Mouse (Mus musculus) thymus, adult 2 months (tissue): ENCODE measurements around the gene Nlrx1. TPM values are rescaled to one million over a fixed set of nuclear protein-coding genes. Genes with fewer than 3 reads are reported as not detected.

Source experiments
- DNase-seq: peaks from one replicate; pipeline ENCODE4 v3.0.0; 2021
- H3K27ac ChIP-seq: fragments of 200-500 bp; 2 replicates; pipeline ENCODE4 v1.5.1; 2012; ENCODE audit warnings: low read length, control low read depth; ENCODE audit not compliant: control insufficient read depth, insufficient read depth
- H3K27me3 ChIP-seq: fragments of 200-500 bp; 2 replicates; pipeline ENCODE4 v1.6.1; 2012; ENCODE audit warnings: mild to moderate bottlenecking, low read length, moderate library complexity, mixed read lengths; ENCODE audit not compliant: control insufficient read depth, insufficient read depth
- H3K36me3 ChIP-seq: fragments of 200-500 bp; 2 replicates; pipeline ENCODE4 v1.6.1; 2012; ENCODE audit warnings: mild to moderate bottlenecking, low read length, moderate library complexity; ENCODE audit not compliant: control insufficient read depth, insufficient read depth
- H3K4me1 ChIP-seq: fragments of 200-500 bp; replicated peaks from 2 replicates; pipeline ENCODE4 v1.6.1; 2012; ENCODE audit warnings: low read length; ENCODE audit not compliant: control insufficient read depth, insufficient read depth
- H3K4me3 ChIP-seq: fragments of 200-500 bp; 2 replicates; pipeline ENCODE4 v1.5.1; 2012; ENCODE audit warnings: mild to moderate bottlenecking, low read length, control low read depth, moderate library complexity; ENCODE audit not compliant: control insufficient read depth, insufficient read depth
- CTCF ChIP-seq: fragments of 200-500 bp; IDR thresholded peaks from 2 replicates; pipeline ENCODE4 v1.5.1; 2012; ENCODE audit warnings: mild to moderate bottlenecking, control low read depth, low read length, moderate library complexity, borderline replicate concordance; ENCODE audit not compliant: control insufficient read depth, poor library complexity, insufficient read depth; ENCODE audit errors: extremely low read depth
- POLR2A ChIP-seq: fragments of 200-500 bp; IDR thresholded peaks from 2 replicates; pipeline ENCODE4 v1.6.1; 2012; ENCODE audit warnings: mild to moderate bottlenecking, low read length, control low read depth, moderate library complexity; ENCODE audit not compliant: control insufficient read depth, poor library complexity, insufficient read depth; ENCODE audit errors: extremely low read depth
- WGBS: fragments of 180-500 bp; shearing (Covaris S2); methylation state at CpG from one replicate; pipeline ENCODE4 v1.1.7; 2018; 5-methylcytosine and 5-hydroxymethylcytosine counted together
- polyA plus RNA-seq: library from polyadenylated mRNA; depleted of rRNA; stranded (reverse); fragments of >200 nt; gene quantifications from 2 replicates; pipeline ENCODE4 v1.2.3, GENCODE M21; 2012

The Nlrx1 gene
- polyA plus RNA-seq, 1 experiment: 13.4 TPM

DNA sequence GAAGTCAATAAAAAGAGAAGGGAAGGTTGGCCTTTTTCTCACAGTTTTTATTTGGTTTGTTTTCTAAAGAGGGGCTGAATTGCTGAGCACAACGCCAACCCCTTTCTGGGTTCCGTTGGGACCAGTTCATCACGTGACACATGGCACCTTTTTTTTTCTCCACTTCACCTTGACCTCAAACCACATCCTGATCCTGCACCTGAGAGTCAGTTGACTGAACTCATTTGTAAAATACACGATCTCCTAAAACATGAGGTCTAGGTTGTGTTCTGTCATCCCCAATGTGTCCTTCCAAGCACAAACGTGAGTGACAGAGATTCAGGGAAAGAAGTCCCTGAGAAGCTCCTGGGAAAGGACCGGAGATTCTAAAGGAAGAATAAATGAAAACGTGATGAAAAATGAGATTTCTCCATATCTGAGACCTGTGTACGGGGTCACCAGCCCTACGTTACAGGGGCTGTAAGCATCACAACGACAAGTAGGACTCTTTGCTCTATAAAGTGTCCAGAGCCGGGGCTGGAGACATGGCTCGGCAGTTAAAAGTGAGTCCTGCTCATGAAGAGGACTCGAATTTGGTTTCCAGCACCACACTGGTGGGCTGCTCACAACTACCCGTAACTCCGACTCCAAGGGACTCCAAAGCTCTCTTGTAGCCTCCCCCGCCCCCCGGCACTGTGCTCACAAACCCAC lies 29.8 kb downstream of the Nlrx1 start:
- Histone ChIP-seq H3K4me1 (peaks cover 64% of the 10 kb centered on the region), H3K27ac (peak overlapping the region; percentile 99), H3K4me3 (no peak overlapping the region), H3K27me3 (no peaks in the 10 kb centered on the region), H3K36me3 (no peaks in the 10 kb centered on the region)
- TF ChIP-seq POLR2A: no peak
- no peak for TF ChIP-seq CTCF
- WGBS: 32% methylated on average over 17 of the region's 17 CpGs
- peak; percentile 84 for DNase-seq

DNA sequence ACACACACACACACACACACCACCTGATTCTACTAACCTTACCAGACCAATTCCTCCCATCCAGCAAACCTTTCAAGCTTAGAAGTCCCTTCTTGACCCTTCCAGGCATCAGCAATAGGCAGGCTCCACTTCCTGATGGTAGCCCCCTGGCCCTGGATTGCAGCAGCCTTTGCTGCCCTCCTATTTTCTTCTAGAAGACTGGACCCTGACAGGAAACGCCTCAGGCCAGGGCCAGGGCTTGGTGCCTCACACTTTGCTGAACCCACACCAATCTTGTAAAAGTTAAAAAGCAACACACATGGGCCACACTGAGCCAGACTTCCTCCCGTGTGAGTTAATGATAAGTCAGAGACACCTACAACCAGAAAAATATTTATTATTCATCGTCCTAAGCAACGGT lies 31.3 kb downstream of the Nlrx1 start:
- Histone ChIP-seq H3K27ac (peak overlapping the region; percentile 99), H3K4me3 (no peak overlapping the region), H3K36me3 (no peaks in the 10 kb centered on the region), H3K4me1 (peaks cover 54% of the 10 kb centered on the region), H3K27me3 (no peaks in the 10 kb centered on the region)
- TF ChIP-seq CTCF (no peak), POLR2A (no peak)
- 53% methylated on average over 4 of the region's 4 CpGs for WGBS
- DNase-seq: peak; percentile 39

DNA sequence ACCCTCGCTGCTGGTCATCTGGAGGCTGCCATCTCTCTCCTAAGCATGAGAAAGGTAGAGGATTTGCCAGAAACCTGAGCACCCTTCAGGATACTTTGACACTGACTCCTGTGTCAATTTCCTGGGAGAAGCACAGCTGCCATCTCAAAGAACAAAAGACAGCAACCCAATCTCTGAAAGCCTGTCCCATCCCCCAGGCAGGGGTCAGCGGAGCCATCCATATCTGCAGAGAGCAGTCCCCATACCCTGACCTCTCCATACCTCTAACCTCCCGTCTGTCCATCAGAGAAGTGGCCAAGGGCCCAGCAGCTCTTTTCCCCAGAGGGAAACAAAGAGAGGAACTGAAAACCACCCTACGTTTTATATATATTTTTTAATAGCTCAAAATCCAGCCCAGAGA lies 31.8 kb downstream of the Nlrx1 start:
- Histone ChIP-seq H3K36me3 (no peaks in the 10 kb centered on the region), H3K27ac (peak overlapping the region; percentile 99), H3K4me1 (peaks cover 57% of the 10 kb centered on the region), H3K4me3 (peak overlapping the region; percentile 6; the same call in 1 of the 2 replicates), H3K27me3 (no peaks in the 10 kb centered on the region)
- DNase-seq: no peak
- WGBS: 71% methylated on average over 4 of the region's 4 CpGs
- no peak for TF ChIP-seq POLR2A
- no peak for TF ChIP-seq CTCF

- Histone ChIP-seq H3K27me3 (no peaks in the 10 kb centered on the region), H3K4me3 (peak overlapping the region; percentile 12; the same call in 1 of the 2 replicates), H3K27ac (peak overlapping the region; percentile 99), H3K36me3 (peaks cover 4% of the 10 kb centered on the region; the same call in 1 of the 2 replicates), H3K4me1 (peaks cover 44% of the 10 kb centered on the region)
- 13% methylated on average over 19 of the region's 19 CpGs for WGBS
- TF ChIP-seq POLR2A (0 out of 2 replicates have a peak, but pooled peaks have one; percentile 37), CTCF (no peak)
- DNase-seq: peak; percentile 78
Measured at GRCm38 (mm10) chr9:44234479-44235427, 33.6 kb downstream of the Nlrx1 start.

GRCm38 (mm10) chr9:44233802-44234478 lies 34.5 kb downstream of the Nlrx1 start, which contains the start of gene Cbl:
Gene Cbl, minus strand, starts transcription at chr9:44234049.
- Histone ChIP-seq H3K4me3 (peak within 1 kb of the TSS; percentile 85), H3K4me1 (peaks cover 43% of the 10 kb centered on the region), H3K27me3 (no peaks in the 10 kb centered on the region), H3K36me3 (peaks cover 4% of the 10 kb centered on the region), H3K27ac (peak within 1 kb of the TSS; percentile 99)
- under 1% methylated on average over 75 of the region's 76 CpGs for WGBS
- DNase-seq: peak; percentile 99
- TF ChIP-seq CTCF (peak; percentile 95), POLR2A (peak; percentile 93)

DNA sequence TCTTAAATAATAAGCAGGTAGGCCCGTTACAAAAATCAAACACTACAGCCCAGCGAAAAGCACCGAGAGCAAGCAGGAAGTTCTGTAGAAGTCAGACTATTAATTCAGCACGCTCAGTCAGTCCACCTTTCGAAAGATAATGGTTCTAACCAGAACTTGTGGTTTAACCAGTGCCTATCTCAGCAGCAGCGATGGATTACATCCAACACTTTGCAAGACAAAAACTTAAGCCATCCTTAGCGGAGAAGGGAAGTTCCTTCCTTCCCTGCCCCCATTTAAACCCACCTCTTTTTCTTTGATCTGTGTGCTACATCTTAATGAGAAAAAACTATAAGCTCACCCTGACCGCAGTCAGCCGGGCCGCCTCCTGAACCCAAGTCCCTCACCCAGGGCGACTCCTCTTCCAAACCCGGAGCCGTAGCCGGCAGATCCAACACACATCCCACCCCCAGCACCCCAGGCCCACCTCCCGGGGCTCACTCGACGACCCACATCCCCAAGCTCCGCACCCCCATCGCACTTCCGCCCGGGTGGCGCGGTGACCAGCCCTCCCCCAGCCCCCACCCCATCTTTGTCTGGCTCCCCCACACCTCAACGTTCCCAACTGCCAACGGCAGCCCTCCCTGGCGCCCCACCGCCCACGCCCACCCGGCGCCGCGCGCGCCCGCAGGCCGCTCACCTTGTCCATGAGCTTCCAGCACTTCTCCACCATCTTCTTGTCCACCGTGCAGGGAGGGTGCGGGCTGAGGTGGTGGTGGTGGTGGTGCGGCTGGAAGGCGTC lies 35.2 kb downstream of the Nlrx1 start:
- WGBS: under 1% methylated on average over 40 of the region's 40 CpGs
- Histone ChIP-seq H3K4me1 (peaks cover 41% of the 10 kb centered on the region), H3K27ac (peak overlapping the region; percentile 66), H3K36me3 (peaks cover 4% of the 10 kb centered on the region), H3K27me3 (no peaks in the 10 kb centered on the region), H3K4me3 (peak overlapping the region; percentile 85)
- DNase-seq: peak; percentile 73
- peak; percentile 14; the same call in 1 of the 2 replicates for TF ChIP-seq POLR2A
- TF ChIP-seq CTCF: no peak
